Mouse (Mus musculus) urinary bladder, postnatal 4 days (tissue): ENCODE results near the gene Xpo6.

ENCODE experiments used
- DNase-seq, 2 experiments: peaks; one replicate each; pipeline ENCODE4 v3.0.0; 2021 to 2022; ENCODE audit warnings: low spot score in 2 of 2

Xpo6 gene

DNA sequence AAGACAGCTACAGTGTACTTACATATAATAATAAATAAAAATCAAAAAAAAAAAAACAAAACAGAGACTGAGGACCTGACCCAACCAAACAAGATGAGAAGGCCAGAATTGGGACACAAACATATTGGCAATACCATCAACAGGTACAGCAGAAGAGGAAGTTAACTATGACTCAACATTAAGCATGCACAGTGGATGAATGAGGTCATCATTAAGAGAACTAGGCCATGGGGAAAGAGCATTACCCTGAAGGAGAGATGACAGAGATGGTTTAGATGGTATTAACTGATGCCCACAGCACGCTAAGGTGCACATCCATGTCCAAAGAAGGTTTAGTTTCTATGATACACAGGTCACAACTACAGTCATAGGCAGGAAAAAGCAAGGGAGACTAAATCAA is 6.1 kb downstream of the Xpo6 start:
- DNase-seq, result no peak

DNA sequence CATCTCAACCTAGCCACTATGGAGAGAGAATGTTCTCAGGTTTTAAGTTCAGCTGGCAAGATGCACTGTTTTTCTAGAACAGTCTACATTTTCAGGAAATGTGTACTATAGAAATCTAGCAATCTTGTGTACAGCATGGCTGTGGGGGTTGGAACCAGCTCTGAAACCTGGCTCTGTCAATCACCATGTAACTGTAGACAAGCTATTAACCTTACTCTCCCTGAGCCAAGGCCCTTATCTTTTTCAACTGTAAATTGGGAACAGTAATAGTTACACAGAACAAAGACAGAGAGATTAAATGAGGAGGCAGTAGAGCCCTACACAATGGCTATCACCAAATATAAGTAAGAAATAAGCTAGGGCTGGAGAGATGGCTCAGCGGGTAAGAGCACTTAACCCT is 8.8 kb downstream of the Xpo6 start:
- DNase-seq, result no peak

DNA sequence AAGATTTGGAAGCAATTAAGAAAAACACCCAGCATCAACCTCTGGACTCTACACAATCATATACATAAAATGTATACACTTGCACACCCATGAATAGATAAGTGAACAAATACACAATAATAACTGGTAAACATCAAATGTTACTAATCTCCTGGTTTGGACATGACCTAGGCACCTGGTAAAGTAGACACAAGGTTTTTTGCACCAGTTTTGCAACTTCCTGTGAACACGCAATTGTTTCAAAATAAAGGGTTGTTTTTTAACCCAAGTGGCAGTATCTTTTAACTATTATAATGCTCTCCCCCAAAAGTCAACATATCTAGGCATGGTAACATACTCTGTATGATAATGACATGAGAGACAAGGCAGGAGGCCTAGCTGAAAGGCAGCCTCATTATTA is 10.8 kb downstream of the Xpo6 start:
- no peak for DNase-seq

DNA sequence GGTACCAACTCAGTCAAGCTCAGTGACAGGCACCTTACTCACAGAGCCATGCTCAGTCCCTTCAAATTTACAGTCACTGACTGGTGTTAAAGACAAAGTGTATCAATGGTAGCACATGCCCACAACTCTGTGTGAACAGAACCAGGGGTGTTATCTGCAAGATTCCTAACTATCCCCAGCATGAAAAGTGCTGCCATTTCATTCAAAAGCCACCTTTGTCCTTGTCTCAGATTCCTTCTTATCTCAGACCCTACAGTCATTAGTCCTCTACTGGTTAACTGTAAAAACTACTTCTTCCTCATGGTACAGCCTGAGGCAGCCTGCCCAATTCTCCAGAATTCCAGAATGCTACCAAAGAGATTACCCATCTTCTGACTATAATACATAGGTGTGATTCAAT is 14.3 kb downstream of the Xpo6 start:
- no peak for DNase-seq

DNA sequence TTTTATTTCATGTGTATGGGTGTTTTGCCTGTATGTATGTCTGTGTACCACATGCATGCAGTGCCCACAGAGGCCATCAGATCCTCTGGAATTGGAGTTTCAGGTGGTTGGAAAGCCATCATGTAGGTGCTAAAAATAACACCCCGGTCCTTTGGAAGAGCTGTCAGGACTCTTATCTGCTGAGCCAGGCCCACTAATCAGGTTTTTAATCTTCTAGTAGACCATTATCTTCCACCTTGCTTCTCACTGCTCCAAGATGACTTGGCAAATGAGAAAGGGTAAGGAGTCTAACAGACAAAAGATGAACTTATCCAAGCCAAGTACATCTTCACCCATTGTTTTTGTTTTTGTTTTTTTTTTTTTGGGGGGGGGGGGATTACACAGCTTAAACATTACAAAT is 16.7 kb downstream of the Xpo6 start:
- DNase-seq, result no peak

DNA sequence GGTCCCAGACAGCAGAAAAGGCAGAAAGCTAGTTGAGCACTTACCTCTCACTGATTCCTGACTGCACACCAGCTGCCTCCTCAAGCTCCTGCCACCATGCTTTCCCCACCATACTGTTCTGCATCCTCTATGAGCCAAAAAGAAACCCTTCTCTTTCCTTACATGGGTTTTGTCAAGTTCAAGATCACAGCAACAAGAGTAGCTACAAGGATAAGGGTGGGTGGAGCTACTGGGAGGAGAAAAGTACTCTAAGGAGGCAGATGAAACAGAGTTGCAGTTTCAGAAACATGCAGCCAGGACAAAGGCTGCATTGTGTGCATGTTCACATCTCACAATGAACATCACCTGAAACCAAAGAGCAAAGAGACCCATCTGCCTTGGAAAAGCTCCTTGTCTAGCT is 18.8 kb downstream of the Xpo6 start:
- DNase-seq, result no peak

DNA sequence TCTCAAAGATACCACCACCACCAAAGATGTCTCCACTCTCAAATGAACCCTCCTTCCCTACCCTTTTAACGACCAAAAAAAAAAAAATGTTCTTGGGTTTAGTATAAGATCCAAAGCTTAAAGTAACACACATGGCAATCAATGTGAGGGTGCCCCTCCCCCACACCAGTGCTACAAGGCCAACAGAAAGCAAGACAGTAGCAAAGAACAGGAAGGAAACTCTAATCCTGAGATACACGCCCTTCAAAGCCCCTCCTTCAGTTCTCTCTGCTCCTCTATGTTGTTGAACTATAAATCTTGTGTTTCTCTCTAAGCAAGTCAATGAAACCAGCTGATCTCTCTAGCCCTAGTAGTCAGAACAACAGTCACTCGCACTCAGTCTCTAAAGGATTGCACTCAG is 19.3 kb downstream of the Xpo6 start:
- no peak for DNase-seq

DNA sequence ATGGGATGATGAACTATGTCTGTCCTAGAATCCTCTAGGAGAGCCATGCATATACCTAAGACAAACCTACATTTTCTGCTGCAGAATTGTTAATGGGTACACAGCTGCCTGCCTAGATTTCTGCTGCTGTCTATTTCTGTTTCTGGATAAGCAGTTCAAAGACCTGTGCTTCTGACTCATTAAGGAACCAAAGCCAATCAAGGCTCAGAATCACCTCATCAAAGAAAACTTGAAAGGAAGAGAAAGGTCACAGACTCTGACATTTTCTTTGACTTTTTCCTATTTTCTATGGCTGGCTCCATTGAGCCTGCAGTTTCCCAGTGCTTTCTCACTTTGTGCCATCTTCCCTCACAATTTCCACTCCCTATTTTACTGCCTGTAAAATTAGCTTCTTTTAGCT is 21.5 kb downstream of the Xpo6 start:
- DNase-seq, result no peak

DNA sequence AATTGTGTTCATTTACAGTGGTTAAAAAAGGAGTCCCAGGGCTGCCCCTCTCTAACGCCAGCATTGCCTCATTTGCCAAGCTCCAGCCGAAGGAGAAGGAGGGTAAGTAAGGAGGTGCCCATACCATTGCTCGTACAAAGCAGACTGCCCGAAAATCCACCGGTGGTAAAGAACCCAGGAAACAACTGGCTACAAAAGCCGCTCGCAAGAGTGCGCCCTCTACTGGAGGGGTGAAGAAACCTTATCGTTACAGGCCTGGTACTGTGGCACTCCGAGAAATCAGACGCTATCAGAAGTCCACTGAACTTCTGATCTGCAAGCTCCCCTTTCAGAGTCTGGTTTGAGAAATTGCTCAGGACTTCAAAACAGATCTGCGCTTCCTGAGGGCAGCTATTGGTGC is 24.3 kb downstream of the Xpo6 start:
- no peak for DNase-seq

DNA sequence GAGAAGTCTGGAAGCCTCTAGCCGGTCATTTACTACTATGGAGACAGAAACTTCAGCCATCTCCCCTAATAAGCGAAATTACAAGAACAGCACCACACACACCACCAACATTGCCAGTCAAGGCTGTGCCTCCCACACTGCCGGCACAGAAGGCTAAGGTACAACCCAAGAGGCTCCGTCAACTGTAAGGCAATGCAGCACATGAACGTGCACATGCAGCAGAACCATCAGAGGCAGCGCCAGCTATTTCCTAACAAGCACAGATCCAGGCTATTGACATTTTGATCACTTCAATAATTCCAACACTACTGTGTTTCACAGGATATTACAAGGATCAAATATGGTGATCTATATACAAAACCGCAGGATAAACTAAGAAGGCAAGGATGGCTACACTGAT is 24.8 kb downstream of the Xpo6 start:
- no peak for DNase-seq

DNA sequence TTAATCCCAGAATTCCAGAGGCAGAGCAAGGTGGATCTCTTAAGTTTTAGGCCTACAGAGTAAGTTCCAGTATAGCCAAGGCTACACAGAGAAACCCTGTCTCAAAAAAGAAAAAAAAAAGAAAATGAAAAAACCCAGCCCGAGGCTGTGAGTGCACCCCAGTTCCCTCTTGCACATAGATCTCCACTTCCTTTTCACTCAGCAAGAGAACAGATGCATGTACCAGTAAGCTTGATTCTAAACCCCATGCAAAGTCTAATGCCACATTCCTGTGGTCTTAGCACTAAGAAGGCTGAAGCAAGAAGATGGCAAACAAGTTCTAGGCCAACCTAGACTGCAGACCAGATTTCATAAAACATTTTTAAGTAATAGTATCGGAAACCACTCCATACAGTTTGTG is 25.4 kb downstream of the Xpo6 start:
- no peak for DNase-seq

DNA sequence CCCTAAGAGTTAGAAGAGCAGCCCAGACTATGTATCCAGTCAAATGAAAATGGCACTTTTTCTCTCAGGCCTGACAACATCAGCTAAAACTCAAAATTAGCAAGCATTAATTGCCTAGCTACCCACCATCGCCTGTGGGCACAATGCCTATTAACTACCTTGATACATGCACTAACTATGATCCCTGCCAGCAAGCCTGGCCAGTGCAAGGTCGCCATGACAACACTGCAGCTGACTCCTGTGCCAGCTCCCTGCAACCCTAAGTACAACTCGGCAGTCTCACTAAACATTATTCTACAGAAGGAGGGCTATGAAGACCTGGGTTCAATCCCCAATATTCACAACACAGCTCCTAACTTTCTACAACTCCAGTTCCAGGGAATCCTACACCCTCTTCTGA is 28.3 kb downstream of the Xpo6 start:
- no peak for DNase-seq

DNA sequence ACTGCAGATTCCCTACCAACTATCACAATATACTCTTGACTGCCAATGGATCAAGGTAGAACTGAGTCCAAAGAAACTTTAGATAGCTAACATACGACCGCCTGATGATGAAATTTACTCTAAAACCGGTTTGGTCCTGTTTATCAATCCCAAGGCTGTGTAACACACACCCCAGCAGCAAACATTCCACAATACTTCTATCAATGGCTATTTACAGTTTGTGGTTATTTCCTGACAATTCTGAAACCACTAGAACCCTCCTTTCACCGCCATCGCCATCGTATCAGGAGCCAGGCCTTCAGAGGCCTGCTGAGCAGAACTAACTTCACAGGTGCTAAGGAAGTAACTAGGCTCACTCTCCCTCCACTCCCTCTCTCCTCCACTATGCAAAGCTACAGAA is 31.7 kb downstream of the Xpo6 start:
- no peak for DNase-seq

DNA sequence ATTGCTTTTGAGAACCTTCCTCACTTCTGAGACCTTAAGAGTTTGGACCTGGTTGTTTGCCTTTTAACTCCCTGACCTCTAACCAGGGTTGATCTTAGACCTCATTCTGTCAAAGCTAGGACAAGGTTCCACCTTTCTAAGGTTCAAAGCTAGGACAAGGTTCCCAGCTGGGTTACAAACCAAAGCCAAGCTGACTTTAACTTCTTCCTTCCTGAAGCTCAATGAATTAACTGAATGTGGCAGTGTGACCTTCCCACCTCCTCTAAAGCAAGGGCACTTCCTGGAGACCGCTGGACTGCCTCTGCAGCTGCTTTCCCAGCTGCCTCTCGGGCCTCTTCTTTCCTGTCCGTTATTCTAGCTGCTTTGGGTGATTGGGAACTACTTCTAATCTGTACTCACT is 32.9 kb downstream of the Xpo6 start:
- DNase-seq, result no peak

DNA sequence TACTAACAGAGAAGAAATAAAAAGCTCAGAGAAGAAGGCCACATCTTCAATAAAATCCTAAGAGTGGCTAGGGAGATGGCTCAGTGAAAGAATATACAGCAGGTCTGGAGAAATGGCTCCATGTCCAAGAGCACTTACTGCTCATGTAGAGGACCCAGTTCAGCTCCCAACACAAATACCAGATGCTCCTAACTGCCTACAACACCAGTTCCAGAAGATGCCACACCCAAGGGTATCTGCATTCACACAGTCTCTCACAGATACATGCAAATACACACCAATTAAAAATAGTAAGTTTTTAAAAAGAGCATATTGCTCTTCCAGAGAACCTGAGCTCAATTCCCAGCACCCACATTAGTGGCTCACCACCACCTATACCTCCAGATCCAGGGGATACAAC is 33.7 kb downstream of the Xpo6 start:
- DNase-seq, result no peak

DNA sequence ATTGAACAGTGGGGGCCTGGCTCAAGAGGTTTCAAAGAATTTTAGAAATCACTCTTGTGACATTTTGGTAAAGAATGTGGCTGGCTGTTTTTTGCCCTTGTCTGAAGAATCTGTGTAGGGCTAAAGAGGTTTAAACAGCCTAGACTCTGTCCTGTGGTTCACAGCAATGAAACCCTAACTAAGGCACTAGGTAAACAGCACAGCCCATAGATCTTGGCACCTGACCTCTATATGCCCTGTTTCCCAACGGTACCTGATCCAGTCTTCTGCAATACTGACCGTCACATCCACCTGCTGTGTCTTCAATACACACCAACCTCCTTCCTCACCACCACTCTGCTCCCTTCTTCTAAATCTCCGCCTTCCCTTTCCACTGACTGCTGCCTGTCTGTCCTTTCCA is 42.1 kb downstream of the Xpo6 start:
- DNase-seq, result no peak

DNA sequence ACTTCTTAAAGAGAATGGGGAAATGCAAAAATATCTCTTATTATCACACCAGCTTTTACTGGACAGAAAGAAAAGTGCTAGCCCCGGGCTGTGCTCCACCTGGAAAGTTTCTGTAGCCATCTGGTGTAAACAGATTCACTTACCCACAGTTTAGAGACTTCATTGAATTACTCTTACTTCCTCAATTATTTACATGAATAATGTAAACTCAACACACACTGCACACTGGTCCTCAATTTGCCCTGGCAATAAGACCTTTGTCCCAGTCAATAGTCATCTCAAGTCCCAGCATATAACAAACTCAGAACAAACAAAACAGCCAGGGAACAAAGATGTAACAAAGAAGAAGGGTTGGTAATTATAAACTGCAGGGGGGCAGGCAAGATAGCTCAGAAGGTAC is 44.6 kb downstream of the Xpo6 start:
- no peak for DNase-seq

DNA sequence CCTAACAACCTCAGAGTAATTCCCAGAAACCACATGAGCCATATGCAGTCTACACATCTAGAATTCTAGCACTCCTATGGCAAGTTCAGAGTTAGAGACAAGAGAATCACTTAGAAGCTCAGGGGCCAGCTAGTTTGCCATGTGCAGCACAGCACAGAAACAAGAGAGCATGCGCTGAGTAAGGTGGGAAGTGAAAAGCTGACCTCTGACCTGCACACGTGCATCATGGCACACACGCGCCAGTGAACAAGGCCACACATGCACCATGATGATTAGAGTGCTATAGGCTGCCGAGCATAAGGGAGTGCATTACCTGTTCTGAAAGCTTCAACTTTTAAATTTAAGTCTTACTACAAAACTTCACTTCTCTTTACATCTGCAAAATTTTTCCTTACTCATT is 45.6 kb downstream of the Xpo6 start:
- DNase-seq, result no peak

DNA sequence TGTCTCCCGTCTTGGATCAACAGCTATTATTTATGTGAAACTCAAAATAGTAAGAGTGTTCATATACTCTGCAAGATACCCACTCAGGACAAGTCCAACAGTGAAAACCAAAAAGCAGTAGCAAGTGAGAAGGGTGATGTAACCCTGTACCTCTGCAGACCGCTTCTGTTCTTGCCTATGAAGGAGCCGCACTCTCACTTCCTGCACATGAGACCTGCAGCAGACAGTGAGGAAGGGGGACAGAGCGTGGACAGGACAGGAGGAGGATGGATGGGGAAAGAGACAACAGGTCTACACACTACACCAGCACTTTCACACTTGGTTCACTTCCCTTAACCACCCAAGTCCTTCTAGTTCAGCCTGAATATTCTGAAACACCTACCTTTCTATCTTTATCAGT is 48.0 kb downstream of the Xpo6 start:
- no peak for DNase-seq

DNA sequence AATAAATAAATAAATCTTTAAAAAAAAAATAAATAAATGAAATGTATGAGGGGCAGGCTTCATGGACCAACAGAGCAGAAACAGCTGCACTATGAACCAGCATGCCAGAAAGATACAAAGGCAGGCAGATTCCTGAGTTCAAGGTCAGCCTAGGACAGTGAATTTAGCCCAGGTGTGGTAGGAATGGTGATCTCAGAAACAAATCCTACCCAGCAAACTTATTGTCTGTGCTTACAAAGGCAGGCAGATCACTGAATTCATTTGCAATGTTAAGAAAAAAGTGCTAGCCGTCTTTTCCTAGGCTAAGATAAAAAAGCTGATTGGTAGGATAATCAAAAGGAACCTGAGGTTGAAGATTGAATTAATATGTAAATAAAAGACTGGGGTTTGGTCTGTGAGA is 54.1 kb downstream of the Xpo6 start:
- no peak for DNase-seq

DNA sequence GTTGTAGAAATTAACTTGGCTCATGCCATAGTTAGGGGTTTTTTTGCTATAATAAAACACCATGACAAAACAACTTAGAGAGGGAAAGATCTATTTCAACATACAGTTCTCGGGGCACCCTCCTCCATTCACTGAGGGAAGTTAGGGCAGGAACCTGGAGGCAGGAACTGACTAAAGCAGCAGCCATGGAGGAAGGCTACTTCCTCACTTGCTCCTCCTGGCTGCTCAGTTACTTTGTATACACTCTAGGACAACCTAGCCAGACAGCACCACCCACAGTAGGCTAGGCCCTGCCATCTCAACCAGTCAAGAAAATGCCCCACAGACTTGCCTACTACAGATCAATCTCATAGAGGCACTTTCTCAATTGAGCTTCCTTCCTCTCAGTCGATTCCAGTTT is 55.9 kb downstream of the Xpo6 start:
- no peak for DNase-seq

DNA sequence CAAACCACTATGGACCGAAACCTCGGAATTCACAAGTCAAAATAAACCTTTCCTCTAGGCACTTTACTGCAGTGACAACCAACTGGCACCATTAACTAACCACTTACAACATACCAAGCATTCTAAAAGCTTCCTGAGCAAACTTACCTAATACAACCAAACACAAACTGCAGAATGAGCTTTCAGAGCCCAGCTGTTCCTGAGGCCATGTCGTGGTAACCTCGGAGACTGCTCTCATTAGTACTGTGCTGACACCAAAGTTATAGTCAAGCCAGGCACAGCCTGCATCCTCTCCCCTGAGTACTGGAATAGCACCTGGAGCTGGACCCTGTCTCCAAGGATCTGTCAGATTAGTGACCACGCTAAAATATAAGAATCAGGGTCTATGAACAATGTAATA is 62.5 kb downstream of the Xpo6 start:
- no peak for DNase-seq

DNA sequence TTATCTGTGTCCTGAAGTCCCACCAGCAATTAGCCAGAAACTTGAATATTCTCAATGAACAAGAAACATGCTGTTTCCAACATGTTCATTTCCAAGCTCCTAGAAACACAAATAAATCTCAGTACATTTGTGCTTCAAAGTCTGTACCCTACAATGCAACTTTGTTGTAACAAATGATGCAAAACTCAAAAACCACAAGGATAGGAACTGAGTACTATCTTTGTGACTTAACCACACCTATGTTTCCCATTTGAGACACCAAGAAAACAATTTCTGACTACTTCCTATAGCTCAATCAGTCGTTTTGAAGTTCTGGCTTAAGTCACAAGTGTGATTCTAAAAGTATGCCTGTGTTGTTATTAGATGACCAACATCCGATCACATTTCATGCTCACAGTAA is 64.9 kb downstream of the Xpo6 start:
- no peak for DNase-seq

DNA sequence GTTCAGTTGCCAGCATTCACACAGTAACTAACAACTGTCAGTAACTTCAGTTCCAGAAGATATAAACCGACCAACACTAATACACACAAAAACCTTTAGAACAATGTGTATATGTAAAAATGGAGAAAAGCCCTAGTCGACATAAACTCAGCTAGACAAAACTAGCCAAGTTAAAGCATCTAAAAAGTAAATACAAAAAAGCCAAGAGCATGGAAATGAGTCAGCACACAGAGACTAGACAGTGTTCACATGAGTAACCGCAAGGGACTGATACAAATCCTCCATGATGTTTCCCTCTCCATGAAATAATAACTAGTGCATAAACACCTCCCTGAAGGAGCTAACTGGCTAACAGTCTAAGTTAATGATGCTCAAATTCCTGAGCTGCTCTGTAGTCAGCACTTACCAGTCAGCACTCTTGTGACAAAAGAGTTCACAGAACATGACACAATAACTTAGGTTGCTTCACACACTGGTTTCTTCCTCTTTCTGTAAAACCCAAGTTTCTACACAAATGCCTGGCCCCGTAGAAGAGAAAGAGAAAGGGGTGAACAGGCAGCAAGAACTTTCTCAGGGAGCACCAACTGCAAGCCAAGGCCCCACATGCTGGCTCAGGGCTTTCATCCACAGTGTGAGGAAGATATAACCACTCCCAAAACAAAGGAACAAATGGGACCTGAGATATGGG is 65.5 kb downstream of the Xpo6 start:
- DNase-seq, result no peak

DNA sequence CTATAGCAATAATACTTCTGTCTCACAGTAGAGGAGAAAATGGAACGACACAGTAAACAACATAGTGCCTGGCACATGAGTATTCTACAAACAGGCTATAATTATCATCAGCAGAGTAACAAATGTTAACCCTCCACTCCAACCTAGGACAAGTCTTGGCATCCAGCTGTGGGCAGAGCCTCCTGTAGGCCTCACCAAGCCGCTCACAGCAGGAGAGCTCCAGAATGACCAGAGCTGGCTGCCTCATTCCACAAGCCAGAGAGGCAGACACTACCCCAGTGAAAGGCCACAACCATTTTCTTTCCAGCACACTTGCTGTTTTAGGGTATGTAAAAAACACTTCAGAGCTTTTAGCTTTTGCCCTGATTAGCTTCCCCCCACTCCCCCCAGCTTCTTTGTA is 72.6 kb downstream of the Xpo6 start:
- no peak for DNase-seq
